ENCODE assay signal across 21 mouse cellular contexts in the genomic region with DNA sequence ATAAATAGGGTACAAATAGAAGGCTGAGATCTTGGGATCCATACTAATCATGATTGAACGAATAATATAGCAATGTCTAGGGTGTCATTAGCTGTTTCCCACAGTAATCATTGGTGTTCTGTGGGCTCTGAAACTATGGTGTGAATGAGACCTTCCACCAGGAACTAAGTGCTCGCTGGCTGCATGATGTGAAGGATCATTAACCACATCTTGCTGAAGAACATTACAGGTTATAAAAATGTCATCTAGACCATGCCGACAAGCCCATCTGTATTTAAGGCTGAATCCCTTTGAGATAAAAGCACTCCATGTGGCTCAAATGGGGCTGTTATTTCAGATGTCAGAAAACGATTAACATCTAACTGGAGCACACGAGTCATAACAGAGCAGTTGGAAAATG.
"Had no signal": no experiment of that assay in that cellular context is flagged by ENCODE, and none has a peak within 500 bp of the region (broad histone marks: within the 10 kb centered on the region; RNA-seq: fewer than 3 reads in every experiment).

No protein-coding gene starts in this region.

- H3K27me3 ChIP-seq: limb, embryonic 13.5 days; liver, embryonic 12.5 days; liver, embryonic 15.5 days; lung, embryonic 15.5 days; midbrain, embryonic 12.5 days; midbrain, embryonic 15.5 days; stomach, embryonic 15.5 days had no signal

- H3K4me3 ChIP-seq: layer of hippocampus, adult 2 months; limb, embryonic 10.5 days; limb, embryonic 13.5 days; liver, embryonic 12.5 days; liver, embryonic 15.5 days; lung, embryonic 15.5 days; midbrain, embryonic 12.5 days; midbrain, embryonic 15.5 days; stomach, embryonic 15.5 days had no signal

- H3K4me2 ChIP-seq: limb, embryonic 13.5 days; liver, embryonic 12.5 days; liver, embryonic 15.5 days; lung, embryonic 15.5 days; midbrain, embryonic 12.5 days; midbrain, embryonic 15.5 days; stomach, embryonic 15.5 days had no signal

- H3K27ac ChIP-seq: layer of hippocampus, adult 2 months; limb, embryonic 10.5 days; limb, embryonic 13.5 days; liver, embryonic 12.5 days; liver, embryonic 15.5 days; lung, embryonic 15.5 days; midbrain, embryonic 12.5 days; midbrain, embryonic 15.5 days; stomach, embryonic 15.5 days had no signal

- H3K9me3 ChIP-seq: limb, embryonic 10.5 days; limb, embryonic 13.5 days; liver, embryonic 12.5 days; liver, embryonic 15.5 days; lung, embryonic 15.5 days; midbrain, embryonic 12.5 days; midbrain, embryonic 15.5 days; stomach, embryonic 15.5 days had no signal

- H3K4me1 ChIP-seq: limb, embryonic 10.5 days; limb, embryonic 13.5 days; liver, embryonic 12.5 days; liver, embryonic 15.5 days; lung, embryonic 15.5 days; midbrain, embryonic 12.5 days; midbrain, embryonic 15.5 days; stomach, embryonic 15.5 days had no signal

- H3K36me3 ChIP-seq: limb, embryonic 10.5 days; limb, embryonic 13.5 days; liver, embryonic 12.5 days; liver, embryonic 15.5 days; lung, embryonic 15.5 days; midbrain, embryonic 12.5 days; midbrain, embryonic 15.5 days; stomach, embryonic 15.5 days had no signal

- DNase-seq: kidney, adult 2 months; kidney, postnatal 10 days; layer of hippocampus, adult 9-11 months; liver; lung, adult 18-20 months; lung, postnatal 10 days; lung, postnatal 36 days; retina, postnatal 1 day; right cerebral cortex, postnatal 25 days; spleen, adult 18-20 months; thymus, postnatal 25 days had no signal

- ATAC-seq: intestine, postnatal 0 days; liver, embryonic 12.5 days; midbrain, embryonic 15.5 days had no signal

- H3K9ac ChIP-seq: limb, embryonic 13.5 days; liver, embryonic 12.5 days; liver, embryonic 15.5 days; lung, embryonic 15.5 days; midbrain, embryonic 12.5 days; midbrain, embryonic 15.5 days; stomach, embryonic 15.5 days had no signal
